Mouse (Mus musculus): ENCODE measurements at regions not wholly inside any gene's neighbourhood (a gene's known extent, or its start where the extent isn't known, plus 50 kb on each side); places are given as distances from the start of the nearest gene placed in this dataset.

GRCm38 (mm10) chr10:120604506-120604905 lies 128.2 kb upstream of the Hmga2 start:
- no peak for TF ChIP-seq GATA1 (IDR thresholded peaks at IDR 0.05; ENCODE audit: low read length)
- no peak for TF ChIP-seq TAL1 (IDR thresholded peaks at IDR 0.05; ENCODE audit: low read length)
- no peaks in the 10 kb centered on the region for H3K4me1 ChIP-seq (ENCODE audit: control insufficient read depth)
- H3K36me3 ChIP-seq (ENCODE audit: control insufficient read depth) = no peaks in the 10 kb centered on the region
- no peaks in the 10 kb centered on the region; the same call in 1 of the 2 replicates for H3K9me3 ChIP-seq (ENCODE audit: control insufficient read depth, low read length)
- H3K4me3 ChIP-seq (replicated peaks) = no peak overlapping the region
- no peaks in the 10 kb centered on the region for H3K27me3 ChIP-seq (ENCODE audit: control insufficient read depth)

DNA sequence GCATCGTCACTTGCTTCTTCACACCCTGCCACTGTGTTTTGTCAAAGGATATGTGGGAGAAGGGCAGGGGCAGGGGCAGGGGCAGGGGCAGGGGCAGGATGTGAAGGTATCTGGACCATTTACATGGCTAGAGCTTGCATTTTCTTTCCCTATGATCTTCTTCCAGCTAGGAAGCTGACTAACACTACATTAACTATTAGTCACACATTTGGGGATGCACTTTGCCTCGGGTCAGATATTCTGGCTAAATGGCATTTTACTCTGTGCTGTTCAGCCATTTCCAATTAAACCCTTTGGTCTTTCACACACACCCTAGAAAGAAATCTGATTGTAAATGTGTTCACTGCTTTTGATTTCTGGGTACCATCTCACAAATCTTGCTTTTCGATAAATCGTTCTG lies 126.9 kb upstream of the Hmga2 start:
- no peaks in the 10 kb centered on the region; the same call in 1 of the 2 replicates for H3K9me3 ChIP-seq (ENCODE audit: control insufficient read depth, low read length)
- TF ChIP-seq TAL1 (IDR thresholded peaks at IDR 0.05; ENCODE audit: low read length) (no peak), GATA1 (IDR thresholded peaks at IDR 0.05; ENCODE audit: low read length) (no peak)
- no peaks in the 10 kb centered on the region for H3K36me3 ChIP-seq (ENCODE audit: control insufficient read depth)
- no peaks in the 10 kb centered on the region for H3K27me3 ChIP-seq (ENCODE audit: control insufficient read depth)
- no peaks in the 10 kb centered on the region for H3K4me1 ChIP-seq (ENCODE audit: control insufficient read depth)
- H3K4me3 ChIP-seq (replicated peaks) = no peak overlapping the region

DNA sequence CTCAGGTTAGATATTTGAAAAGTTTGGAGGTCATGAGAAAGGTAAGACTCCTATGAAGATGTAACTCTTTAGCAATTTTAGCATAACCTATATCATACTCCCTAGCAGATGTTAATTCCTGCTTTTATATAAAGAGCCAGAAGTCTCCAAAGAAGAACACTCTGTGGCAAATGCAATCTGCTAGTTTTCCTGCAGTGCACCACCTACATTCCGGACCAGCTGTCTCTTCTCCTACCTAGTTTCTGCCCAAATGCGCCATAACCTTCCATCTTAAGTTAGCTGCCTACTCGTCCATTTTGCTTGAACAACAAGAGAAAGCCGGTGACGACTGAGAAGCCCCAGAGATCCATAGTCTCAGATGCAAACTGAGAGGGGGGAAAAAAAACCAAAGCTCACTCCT lies 124.5 kb upstream of the Hmga2 start:
- Histone ChIP-seq H3K36me3 (ENCODE audit: control insufficient read depth) (no peaks in the 10 kb centered on the region), H3K4me3 (replicated peaks) (no peak overlapping the region), H3K4me1 (ENCODE audit: control insufficient read depth) (no peaks in the 10 kb centered on the region), H3K9me3 (ENCODE audit: control insufficient read depth, low read length) (no peaks in the 10 kb centered on the region; the same call in 1 of the 2 replicates), H3K27me3 (ENCODE audit: control insufficient read depth) (no peaks in the 10 kb centered on the region)
- TF ChIP-seq GATA1 (IDR thresholded peaks at IDR 0.05; ENCODE audit: low read length) = no peak
- TF ChIP-seq TAL1 (IDR thresholded peaks at IDR 0.05; ENCODE audit: low read length) = no peak

DNA sequence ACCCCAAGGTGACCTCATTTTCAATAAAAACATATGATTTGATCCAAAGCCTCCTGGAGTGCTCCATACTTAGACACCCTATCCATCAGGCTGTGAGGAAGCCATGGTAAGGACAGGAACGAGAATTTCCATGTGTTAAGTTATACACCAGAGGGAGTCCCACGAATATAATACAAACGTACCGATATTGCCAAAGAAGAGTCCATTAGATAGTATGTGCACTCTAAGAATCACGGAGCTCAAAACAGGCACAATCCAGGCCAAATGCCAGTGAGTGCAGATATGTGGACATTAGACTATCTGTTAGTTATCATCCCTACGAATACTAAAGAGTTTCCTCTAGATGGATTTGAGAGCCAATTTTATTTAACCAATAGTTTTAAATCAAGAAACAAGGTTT lies 123.3 kb upstream of the Hmga2 start:
- Histone ChIP-seq H3K9me3 (ENCODE audit: control insufficient read depth, low read length) (no peaks in the 10 kb centered on the region; the same call in 1 of the 2 replicates), H3K4me3 (replicated peaks) (no peak overlapping the region), H3K36me3 (ENCODE audit: control insufficient read depth) (no peaks in the 10 kb centered on the region), H3K4me1 (ENCODE audit: control insufficient read depth) (no peaks in the 10 kb centered on the region), H3K27me3 (ENCODE audit: control insufficient read depth) (no peaks in the 10 kb centered on the region)
- TF ChIP-seq GATA1 (IDR thresholded peaks at IDR 0.05; ENCODE audit: low read length) (no peak), TAL1 (IDR thresholded peaks at IDR 0.05; ENCODE audit: low read length) (no peak)

- Histone ChIP-seq H3K27me3 (ENCODE audit: control insufficient read depth) (no peaks in the 10 kb centered on the region), H3K9me3 (ENCODE audit: control insufficient read depth, low read length) (no peaks in the 10 kb centered on the region), H3K4me3 (replicated peaks) (no peak overlapping the region), H3K4me1 (ENCODE audit: control insufficient read depth) (no peaks in the 10 kb centered on the region), H3K36me3 (ENCODE audit: control insufficient read depth) (no peaks in the 10 kb centered on the region)
- TF ChIP-seq GATA1 (IDR thresholded peaks at IDR 0.05; ENCODE audit: low read length) (no peak), TAL1 (IDR thresholded peaks at IDR 0.05; ENCODE audit: low read length) (no peak)
Observed at GRCm38 (mm10) chr10:120597320-120597887, 121.1 kb upstream of the Hmga2 start.

GRCm38 (mm10) chr10:120595145-120595544 lies 118.9 kb upstream of the Hmga2 start:
- no peaks in the 10 kb centered on the region for H3K27me3 ChIP-seq (ENCODE audit: control insufficient read depth)
- TF ChIP-seq TAL1 (IDR thresholded peaks at IDR 0.05; ENCODE audit: low read length) (no peak), GATA1 (IDR thresholded peaks at IDR 0.05; ENCODE audit: low read length) (no peak)
- no peaks in the 10 kb centered on the region for H3K4me1 ChIP-seq (ENCODE audit: control insufficient read depth)
- no peak overlapping the region for H3K4me3 ChIP-seq (replicated peaks)
- H3K36me3 ChIP-seq (ENCODE audit: control insufficient read depth) = no peaks in the 10 kb centered on the region
- H3K9me3 ChIP-seq (ENCODE audit: control insufficient read depth, low read length) = no peaks in the 10 kb centered on the region

GRCm38 (mm10) chr10:120593876-120594275 lies 117.6 kb upstream of the Hmga2 start:
- Histone ChIP-seq H3K27me3 (ENCODE audit: control insufficient read depth) (no peaks in the 10 kb centered on the region), H3K4me3 (replicated peaks) (no peak overlapping the region), H3K9me3 (ENCODE audit: control insufficient read depth, low read length) (no peaks in the 10 kb centered on the region), H3K4me1 (ENCODE audit: control insufficient read depth) (no peaks in the 10 kb centered on the region), H3K36me3 (ENCODE audit: control insufficient read depth) (no peaks in the 10 kb centered on the region)
- TF ChIP-seq TAL1 (IDR thresholded peaks at IDR 0.05; ENCODE audit: low read length) (no peak), GATA1 (IDR thresholded peaks at IDR 0.05; ENCODE audit: low read length) (no peak)

GRCm38 (mm10) chr10:120589659-120590058 lies 113.4 kb upstream of the Hmga2 start:
- no peaks in the 10 kb centered on the region for H3K36me3 ChIP-seq (ENCODE audit: control insufficient read depth)
- no peaks in the 10 kb centered on the region for H3K27me3 ChIP-seq (ENCODE audit: control insufficient read depth)
- H3K4me3 ChIP-seq (replicated peaks) = no peak overlapping the region
- no peaks in the 10 kb centered on the region for H3K4me1 ChIP-seq (ENCODE audit: control insufficient read depth)
- no peaks in the 10 kb centered on the region for H3K9me3 ChIP-seq (ENCODE audit: control insufficient read depth, low read length)
- TF ChIP-seq TAL1 (IDR thresholded peaks at IDR 0.05; ENCODE audit: low read length) = no peak

- TF ChIP-seq GATA1 (IDR thresholded peaks at IDR 0.05; ENCODE audit: low read length) (no peak), TAL1 (IDR thresholded peaks at IDR 0.05; ENCODE audit: low read length) (no peak)
- H3K36me3 ChIP-seq (ENCODE audit: control insufficient read depth) = no peaks in the 10 kb centered on the region
- no peaks in the 10 kb centered on the region for H3K4me1 ChIP-seq (ENCODE audit: control insufficient read depth)
- no peaks in the 10 kb centered on the region for H3K27me3 ChIP-seq (ENCODE audit: control insufficient read depth)
- H3K9me3 ChIP-seq (ENCODE audit: control insufficient read depth, low read length) = no peaks in the 10 kb centered on the region
- H3K4me3 ChIP-seq (replicated peaks) = no peak overlapping the region
Observed at GRCm38 (mm10) chr10:120587854-120588633, 111.8 kb upstream of the Hmga2 start.
